Mouse (Mus musculus) heart, embryonic 12.5 days (tissue): ENCODE data around the gene Tceal5. TPM values are rescaled to one million over a fixed set of nuclear protein-coding genes. Genes with fewer than 3 reads are reported as not detected.

Experiments
- ATAC-seq: fragments of 200-750 bp; cut with Nextera tagmentation; 2 replicates; pipeline ENCODE4 v1.8.0; 2017; ENCODE audit warnings: moderate TSS enrichment, moderate library complexity; ENCODE audit not compliant: insufficient number of reproducible peaks, low FRiP score
- H3K27ac ChIP-seq: fragments of 300-500 bp; sonication (generic); 2 replicates; pipeline ENCODE4 v1.5.1; 2016; ENCODE audit warnings: mild to moderate bottlenecking, moderate library complexity; ENCODE audit not compliant: poor library complexity, severe bottlenecking
- H3K27me3 ChIP-seq: fragments of 300-500 bp; sonication (generic); replicated peaks from 2 replicates; pipeline ENCODE4 v1.6.1; 2016; ENCODE audit warnings: mild to moderate bottlenecking, moderate library complexity
- H3K36me3 ChIP-seq: fragments of 300-500 bp; sonication (generic); 2 replicates; pipeline ENCODE4 v1.6.1; 2016; ENCODE audit warnings: mild to moderate bottlenecking, moderate library complexity
- H3K4me1 ChIP-seq: fragments of 300-500 bp; sonication (generic); replicated peaks from 2 replicates; pipeline ENCODE4 v1.6.1; 2016; ENCODE audit warnings: mild to moderate bottlenecking
- H3K4me2 ChIP-seq: fragments of 300-500 bp; sonication (generic); 2 replicates; pipeline ENCODE4 v1.6.1; 2016; ENCODE audit warnings: mild to moderate bottlenecking, moderate library complexity
- H3K4me3 ChIP-seq: fragments of 300-500 bp; sonication (generic); 2 replicates; pipeline ENCODE4 v1.5.1; 2016; ENCODE audit warnings: mild to moderate bottlenecking
- H3K9ac ChIP-seq: fragments of 300-500 bp; sonication (generic); 2 replicates; pipeline ENCODE4 v1.6.1; 2016; ENCODE audit warnings: mild to moderate bottlenecking, moderate library complexity
- H3K9me3 ChIP-seq: fragments of 300-500 bp; sonication (generic); replicated peaks from 2 replicates; pipeline ENCODE4 v1.6.1; 2016; ENCODE audit warnings: mild to moderate bottlenecking, moderate library complexity
- WGBS: fragments of 180-500 bp; shearing (Covaris S2); methylation state at CpG from one replicate; pipeline ENCODE4 v1.1.7; 2016; 5-methylcytosine and 5-hydroxymethylcytosine counted together
- microRNA-seq: library from miRNA; unstranded; fragments of <30 nt; microRNA quantifications from one replicate; pipeline ENCODE4, GENCODE M21; 2017
- polyA plus RNA-seq: library from polyadenylated mRNA; unstranded; fragments of >200 nt; fragmentation: Nextera tagmentation; extraction: Ambion mirVana; gene quantifications from 2 replicates; pipeline ENCODE4 v1.2.1, GENCODE M21; 2016

Tceal5 gene
- polyA plus RNA-seq, 1 experiment from 2014 or later, result 18.1 TPM

DNA sequence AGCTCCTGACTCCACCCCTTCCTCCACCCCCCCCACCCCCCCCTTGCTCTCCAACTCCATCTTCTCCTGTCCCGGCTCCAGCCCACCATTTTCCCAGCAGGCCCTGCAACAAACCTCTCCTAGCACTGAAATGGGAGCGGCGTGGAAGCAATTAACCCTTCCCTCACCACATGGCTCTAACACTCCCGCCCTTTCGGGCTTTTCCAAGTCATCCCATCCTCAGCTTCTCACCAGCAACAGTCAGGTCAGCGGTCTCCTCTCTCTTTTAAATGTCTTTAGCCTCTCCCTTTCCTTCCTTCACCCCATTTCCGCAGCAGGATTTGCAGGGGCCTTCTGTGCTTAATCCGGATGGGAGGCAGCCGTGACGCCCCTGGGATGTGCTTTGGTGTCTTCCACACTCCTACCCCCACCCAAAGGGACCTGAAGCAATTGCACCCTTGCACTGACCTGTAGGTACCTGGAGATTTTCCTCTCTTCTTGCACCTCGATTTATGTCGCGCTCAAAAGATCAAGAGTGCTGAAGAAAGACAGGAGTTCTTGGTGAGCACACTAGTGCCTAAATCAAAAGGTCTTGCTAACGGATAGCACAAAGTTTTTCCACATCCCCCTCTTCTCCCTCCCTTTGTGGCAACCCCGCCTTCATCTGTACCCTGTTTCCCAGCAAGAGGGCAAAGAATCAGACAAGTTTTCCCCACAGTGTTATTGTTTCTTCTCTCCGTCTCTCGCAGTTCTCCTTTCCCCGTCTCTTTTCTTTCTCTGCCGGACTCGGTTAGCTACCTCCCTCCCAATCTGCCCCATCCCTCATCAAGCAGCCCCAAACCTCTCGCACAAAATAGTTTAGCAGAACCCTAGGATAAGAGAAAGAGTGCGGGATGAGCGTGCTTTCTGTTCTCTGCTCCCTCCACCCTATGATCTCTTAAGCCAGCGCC, 32.2 kb downstream of the Tceal5 start:
- H3K27ac ChIP-seq, result peak overlapping the region; percentile 96
- 12% methylated on average over 24 of the region's 24 CpGs for WGBS
- no peaks in the 10 kb centered on the region for H3K9me3 ChIP-seq
- peak; percentile 65; the same call in 1 of the 2 replicates for ATAC-seq
- no peaks in the 10 kb centered on the region for H3K4me1 ChIP-seq
- H3K4me2 ChIP-seq, result peak overlapping the region; percentile 77
- no peaks in the 10 kb centered on the region; the same call in 1 of the 2 replicates for H3K36me3 ChIP-seq
- H3K9ac ChIP-seq, result peak overlapping the region; percentile 89
- no peaks in the 10 kb centered on the region for H3K27me3 ChIP-seq
- peak overlapping the region; percentile 71 for H3K4me3 ChIP-seq

DNA sequence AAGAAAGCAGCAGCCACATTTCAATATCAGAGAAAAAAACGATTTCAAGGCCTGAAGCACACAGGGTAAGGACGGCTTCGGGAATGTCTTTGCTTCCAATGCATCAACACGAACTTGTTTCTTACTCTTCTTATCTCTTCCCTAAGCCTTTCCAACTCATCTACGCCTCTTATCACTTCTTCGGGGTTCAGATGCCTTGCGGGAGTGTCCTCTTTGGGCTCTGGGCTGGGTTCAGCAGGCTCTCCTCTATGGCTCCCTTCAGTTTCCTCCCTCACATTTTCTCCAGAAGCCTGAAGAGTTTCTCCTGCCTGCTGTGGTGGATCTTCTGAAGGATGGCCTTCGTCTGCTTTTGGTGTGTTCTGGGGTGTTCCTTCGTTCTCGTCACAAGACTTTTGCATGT, 33.1 kb downstream of the Tceal5 start:
- peak overlapping the region; percentile 96 for H3K27ac ChIP-seq
- H3K9me3 ChIP-seq, result no peaks in the 10 kb centered on the region
- H3K4me1 ChIP-seq, result no peaks in the 10 kb centered on the region
- H3K4me3 ChIP-seq, result peak overlapping the region; percentile 71
- WGBS, result 35% methylated on average over 10 of the region's 10 CpGs
- H3K9ac ChIP-seq, result peak overlapping the region; percentile 71
- H3K4me2 ChIP-seq, result peak overlapping the region; percentile 77
- no peaks in the 10 kb centered on the region for H3K27me3 ChIP-seq
- 0 out of 2 replicates have a peak, but pooled peaks have one; percentile 47 for ATAC-seq
- no peaks in the 10 kb centered on the region; the same call in 1 of the 2 replicates for H3K36me3 ChIP-seq

Small RNA genes within 50 kb of the gene (microRNA-seq; reads per million reads assigned to microRNA genes)
- gene Mir6383, result not detected

Other genes with a start within 250 kb of the Tceal5 start
- 87.1 and 89.7 TPM in 2 replicates for gene Arxes2, start 210.1 kb downstream of the Tceal5 start, polyA plus RNA-seq
- 35.3 and 36.9 TPM in 2 replicates for gene Arxes1, start 170.5 kb downstream of the Tceal5 start, polyA plus RNA-seq
- 44.0 and 50.0 TPM in 2 replicates for gene Bex2, start 135.6 kb downstream of the Tceal5 start, polyA plus RNA-seq
- gene Nxf3, start 118.6 kb downstream of the Tceal5 start, polyA plus RNA-seq, result 0.68 and 0.78 TPM in 2 replicates
- gene Bex4, start 64.9 kb downstream of the Tceal5 start, polyA plus RNA-seq, result 216 and 218 TPM in 2 replicates
- gene Tceal8, start 31.5 kb downstream of the Tceal5 start, polyA plus RNA-seq, result 265 and 277 TPM in 2 replicates
- gene Tceal7, start 10.9 kb upstream of the Tceal5 start, polyA plus RNA-seq, result 9.2 and 10.6 TPM in 2 replicates
- gene Bex1, start 11.6 kb upstream of the Tceal5 start, polyA plus RNA-seq, result 208 and 215 TPM in 2 replicates
- gene Tceal9, start 41.2 kb upstream of the Tceal5 start, polyA plus RNA-seq, result 543 and 559 TPM in 2 replicates
- gene Bex3, start 66.4 kb upstream of the Tceal5 start, polyA plus RNA-seq, result 661 and 676 TPM in 2 replicates